Mouse (Mus musculus) layer of hippocampus, adult 9-11 months (tissue): Measurements from ENCODE around the gene A030014E15Rik.
"Not testable (repeated sequence)": the region's sequence is repeated elsewhere in the genome, so short reads cannot be mapped to it uniquely, and the experiment has no call there.

Experiments used
- DNase-seq: peaks from one replicate; pipeline ENCODE4 v3.0.0; 2022

A030014E15Rik gene

GRCm38 (mm10) chr1:82924650-82925049 lies at the start of gene A030014E15Rik:
Gene A030014E15Rik, plus strand, starts transcription at chr1:82924917.
- DNase-seq = no peak

DNA sequence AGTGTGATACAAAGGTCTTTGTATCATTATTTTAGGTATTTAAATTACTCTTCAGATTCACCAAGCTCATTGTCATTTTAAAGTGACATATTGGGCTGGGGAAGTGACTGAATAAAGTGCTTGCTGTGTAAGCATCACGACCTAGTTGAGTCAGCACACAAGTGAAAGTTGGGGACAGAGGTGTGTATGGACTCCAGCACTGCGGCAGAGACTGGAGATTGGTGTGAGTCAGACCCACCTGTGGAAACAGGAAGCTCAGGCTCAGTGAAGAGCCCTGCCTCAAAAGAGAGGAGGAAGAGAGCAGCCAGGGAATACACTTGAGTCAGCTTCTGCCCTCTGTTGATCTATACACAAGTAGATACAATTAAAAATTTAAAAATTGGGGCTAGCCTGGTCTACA lies 45.5 kb upstream of the A030014E15Rik start:
- no peak for DNase-seq

GRCm38 (mm10) chr1:82880196-82880595 lies 44.5 kb upstream of the A030014E15Rik start:
- DNase-seq = no peak

DNA sequence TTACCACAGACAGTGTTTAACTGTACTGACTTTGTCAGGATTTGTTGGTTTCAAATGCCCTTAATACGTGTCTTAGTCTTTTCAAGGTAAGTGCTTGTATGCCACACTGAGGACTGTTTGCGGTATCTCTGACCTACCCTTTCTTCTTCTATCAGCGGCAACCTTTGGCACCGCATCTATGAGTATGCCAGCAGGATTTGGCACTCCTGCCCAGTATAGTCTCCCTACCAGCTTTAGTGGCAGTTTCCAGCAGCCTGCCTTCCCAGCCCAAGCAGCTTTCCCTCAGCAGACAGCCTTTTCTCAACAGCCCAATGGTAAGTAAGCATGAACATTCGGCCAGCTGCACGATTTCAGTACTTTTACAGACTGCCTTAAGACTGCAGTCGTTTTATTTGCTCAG lies 31.4 kb upstream of the A030014E15Rik start:
- DNase-seq = no peak

DNA sequence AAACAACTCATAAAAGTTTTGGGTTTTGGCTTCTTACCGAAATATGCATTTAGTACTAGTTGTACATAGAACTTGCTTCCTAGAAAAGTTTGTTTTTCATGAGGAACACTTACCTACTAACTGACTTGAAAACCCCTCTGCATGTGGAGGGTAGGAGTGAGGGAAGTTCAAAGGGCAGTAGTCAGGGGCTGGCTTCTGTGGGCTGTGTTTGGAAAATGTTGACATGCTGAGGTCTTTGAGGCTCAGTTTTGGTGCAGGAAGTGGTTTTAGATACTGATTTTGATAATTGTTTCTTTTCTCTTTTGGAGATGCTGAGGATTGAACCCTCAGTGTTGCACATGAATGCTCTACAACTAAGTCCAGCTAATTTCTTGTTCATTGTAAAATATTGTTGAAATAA lies 24.1 kb upstream of the A030014E15Rik start:
- no peak for DNase-seq

DNA sequence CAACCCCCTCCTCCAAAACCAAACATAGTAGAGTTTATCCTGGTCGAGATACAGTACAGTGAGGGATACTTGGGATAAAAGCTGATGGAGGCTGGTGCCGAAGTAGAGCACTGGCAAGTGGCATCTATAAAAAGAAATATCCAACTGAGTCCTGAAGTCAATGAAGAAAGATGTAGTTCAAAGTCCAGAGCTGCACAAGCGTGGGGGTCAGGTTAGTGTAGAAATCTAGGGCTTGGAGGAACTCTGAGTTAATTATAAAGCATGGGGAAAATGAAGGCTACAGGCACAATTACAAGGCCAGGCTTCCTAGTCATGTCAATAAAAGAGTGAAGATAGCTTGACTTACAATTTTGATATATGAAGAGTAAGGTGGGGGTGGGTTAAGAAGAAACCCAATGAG lies 23.5 kb upstream of the A030014E15Rik start:
- no peak for DNase-seq

GRCm38 (mm10) chr1:82905886-82906285 lies 18.8 kb upstream of the A030014E15Rik start:
- DNase-seq = no peak

DNA sequence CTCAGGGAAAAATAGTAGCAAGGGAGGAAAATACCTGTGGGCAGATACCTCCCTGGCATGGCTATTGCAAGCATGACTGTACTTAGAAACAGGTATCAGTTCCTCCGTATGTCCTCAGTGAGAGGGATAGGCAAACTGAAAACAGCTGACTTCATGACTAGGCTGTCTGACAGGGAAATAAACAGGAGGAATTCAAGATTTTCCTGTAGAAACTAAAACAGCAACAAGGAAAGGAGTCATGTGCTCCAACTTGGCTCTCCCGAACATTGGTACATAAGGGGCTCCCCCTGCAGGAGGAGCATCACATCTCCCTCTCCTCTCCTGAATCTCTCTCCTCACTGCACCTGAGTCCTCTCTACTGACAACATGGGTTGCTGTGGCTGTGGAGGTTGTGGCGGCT lies 11.7 kb upstream of the A030014E15Rik start, which contains the start of gene A030005L19Rik:
TSS of gene A030005L19Rik (plus strand) at position 301 of the 400 bp plus-strand sequence.
- DNase-seq = no peak

- not testable (repeated sequence) for DNase-seq
Observed at GRCm38 (mm10) chr1:82913434-82913833, 11.3 kb upstream of the A030014E15Rik start.

DNA sequence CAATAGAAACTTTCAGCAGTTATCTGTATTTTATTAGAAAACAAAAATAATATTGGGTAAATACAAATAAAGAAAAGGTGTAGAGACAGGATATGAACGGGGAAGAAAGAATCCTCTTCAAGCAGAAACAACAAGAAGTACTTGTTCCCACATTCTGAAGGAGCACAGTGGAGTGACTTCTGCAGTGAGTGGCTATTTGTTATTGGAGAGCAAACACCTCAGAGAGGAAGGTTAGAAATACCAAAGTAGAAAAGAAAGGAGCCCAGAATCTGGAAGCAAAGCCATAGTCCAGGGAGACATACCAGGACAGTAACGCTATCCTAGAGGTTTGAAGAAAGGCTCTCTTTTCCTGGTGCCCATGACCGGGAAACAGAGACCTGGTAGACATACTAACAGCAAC lies 5.8 kb downstream of the A030014E15Rik start:
- not testable (repeated sequence) for DNase-seq

- not testable (repeated sequence) for DNase-seq
Observed at GRCm38 (mm10) chr1:82931326-82931725, 6.6 kb downstream of the A030014E15Rik start, which contains the start of gene Gm6217. Gene Gm6217, minus strand, starts transcription at chr1:82931399.

- no peak for DNase-seq
Observed at GRCm38 (mm10) chr1:82938666-82939065, 13.9 kb downstream of the A030014E15Rik start.

- not testable (repeated sequence) for DNase-seq
Observed at GRCm38 (mm10) chr1:82942505-82942904, 17.8 kb downstream of the A030014E15Rik start.

DNA sequence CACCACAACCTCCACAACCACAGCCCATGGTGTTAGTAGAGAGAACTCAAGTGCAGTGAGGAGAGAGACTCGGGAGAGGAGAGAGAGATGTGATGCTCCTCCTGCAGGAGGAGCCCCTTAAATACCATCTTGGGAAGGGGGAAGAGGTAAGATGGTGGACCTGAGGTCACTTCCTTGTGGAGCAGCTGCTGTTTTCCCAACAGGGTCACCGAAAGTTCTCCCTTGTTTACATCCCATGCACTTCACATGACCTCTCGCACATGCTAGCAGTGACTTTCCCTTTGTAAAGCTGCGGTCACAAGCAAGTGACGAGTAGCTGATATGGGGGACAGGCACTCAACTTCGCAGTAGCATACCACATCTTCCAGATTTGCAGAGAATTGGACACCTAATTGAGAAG lies 18.6 kb downstream of the A030014E15Rik start, which contains the start of gene A030003K21Rik:
TSS of gene A030003K21Rik (minus strand) at position 94 of the 400 bp plus-strand sequence.
- DNase-seq = not testable (repeated sequence)

GRCm38 (mm10) chr1:82946029-82946428 lies 21.3 kb downstream of the A030014E15Rik start:
- not testable (repeated sequence) for DNase-seq

DNA sequence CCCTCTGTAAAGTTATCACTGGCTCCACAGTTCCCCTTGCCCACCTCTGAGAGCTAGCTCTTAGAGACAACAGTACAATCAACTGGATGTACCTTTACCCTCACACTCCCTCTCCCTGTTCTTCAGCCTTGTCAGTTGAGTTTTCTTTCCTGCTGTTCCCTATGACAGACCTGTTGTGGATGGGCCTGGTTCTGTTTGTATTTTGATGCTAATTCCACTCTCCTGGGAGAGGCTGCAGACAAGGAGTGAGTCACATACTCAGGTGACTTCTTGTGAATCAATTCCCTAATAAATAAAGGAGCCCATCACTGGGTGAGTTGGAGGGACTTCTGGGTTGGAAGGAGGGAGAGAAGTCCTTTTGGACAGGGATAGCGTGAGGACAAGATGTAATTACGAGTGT lies 23.9 kb downstream of the A030014E15Rik start:
- DNase-seq = no peak

- not testable (repeated sequence) for DNase-seq
Observed at GRCm38 (mm10) chr1:82955913-82956312, 31.2 kb downstream of the A030014E15Rik start, which contains the start of gene Gm7544. Gene Gm7544, minus strand, starts transcription at chr1:82956013.

DNA sequence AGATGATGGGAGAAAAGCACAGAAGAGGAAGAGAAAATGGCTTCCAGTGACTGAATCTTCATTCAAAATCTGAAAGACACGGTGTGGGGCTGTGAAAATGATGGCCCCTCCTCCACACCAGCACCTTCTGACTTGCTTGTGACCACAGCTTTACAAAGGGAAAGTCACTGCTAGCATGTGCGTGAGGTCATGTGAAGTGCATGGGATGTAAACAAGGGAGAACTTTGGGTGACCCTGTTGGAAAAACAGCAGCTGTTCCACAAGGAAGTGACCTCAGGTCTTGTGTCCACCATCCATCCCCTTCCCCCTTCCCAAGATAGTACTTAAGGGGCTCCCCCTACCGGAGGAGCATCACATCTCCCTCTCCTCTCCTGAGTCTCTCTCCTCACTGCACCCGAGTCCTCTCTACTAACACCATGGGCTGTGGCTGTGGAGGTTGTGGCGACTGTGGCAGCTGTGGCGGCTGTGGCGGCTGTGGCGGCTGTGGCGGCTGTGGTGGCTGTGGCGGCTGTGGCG lies 35.2 kb downstream of the A030014E15Rik start, which contains the start of gene Gm47955:
TSS of gene Gm47955 (plus strand) at position 417 of the 516 bp plus-strand sequence.
- DNase-seq = no peak

GRCm38 (mm10) chr1:82966413-82966812 lies 41.7 kb downstream of the A030014E15Rik start:
- no peak for DNase-seq

GRCm38 (mm10) chr1:82972046-82972445 lies 47.3 kb downstream of the A030014E15Rik start:
- no peak for DNase-seq

DNA sequence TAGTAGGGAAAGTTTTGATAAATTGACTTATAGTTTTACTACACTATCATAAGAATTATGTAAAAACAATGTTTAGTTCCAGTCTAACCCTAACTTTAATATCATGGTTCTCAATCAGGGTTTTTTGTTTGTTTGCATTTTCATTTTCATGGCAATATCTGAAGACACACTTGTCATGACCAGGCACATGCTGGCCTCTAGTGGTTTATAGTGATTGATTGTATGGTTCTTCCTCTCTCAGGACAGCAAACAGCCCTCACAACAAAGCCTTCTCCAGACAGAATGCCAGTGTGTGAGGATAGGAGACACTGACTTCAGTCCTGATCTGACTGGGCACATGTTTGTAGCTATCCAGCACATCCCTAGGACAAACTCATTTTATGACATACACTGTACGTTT lies 48.5 kb downstream of the A030014E15Rik start:
- DNase-seq = no peak

DNA sequence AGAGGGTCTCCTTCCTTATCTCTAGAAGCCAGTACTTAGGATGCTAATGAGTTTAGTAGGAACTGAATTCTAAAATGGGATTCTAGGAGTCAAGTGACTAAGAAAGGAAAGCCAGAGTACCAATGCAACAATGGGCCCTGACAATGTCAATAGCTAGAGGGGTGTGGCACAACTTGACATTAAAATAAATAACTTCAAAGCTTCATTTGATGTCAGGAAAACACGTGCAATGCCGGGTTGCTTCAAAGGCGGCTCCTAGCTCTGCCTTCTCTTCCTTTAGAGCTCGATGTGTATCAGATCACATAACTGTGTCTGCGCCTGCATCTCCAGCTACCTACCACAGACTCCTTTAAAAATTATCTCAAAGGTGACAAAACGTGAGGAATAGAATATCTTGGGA lies 49.2 kb downstream of the A030014E15Rik start:
- DNase-seq = no peak

GRCm38 (mm10) chr1:82974342-82974741 lies 49.6 kb downstream of the A030014E15Rik start:
- no peak for DNase-seq
